Mouse (Mus musculus) cerebellum, adult 2 months (tissue): ENCODE measurements at regions not wholly inside any gene's neighbourhood (a gene's known extent, or its start where the extent isn't known, plus 50 kb on each side); places are given as distances from the start of the nearest gene placed in this dataset.

Experiments used
- CTCF ChIP-seq: fragments of 200-500 bp; IDR thresholded peaks from 2 replicates; pipeline ENCODE4 v1.5.1; 2011; ENCODE audit warnings: low read depth, mild to moderate bottlenecking, control low read depth, low read length, moderate library complexity, borderline replicate concordance; ENCODE audit not compliant: insufficient read depth
- POLR2A ChIP-seq: fragments of 200-500 bp; IDR thresholded peaks from 2 replicates; pipeline ENCODE4 v1.6.1; 2011; ENCODE audit warnings: low read length, control low read depth, borderline replicate concordance; ENCODE audit not compliant: insufficient read depth

- TF ChIP-seq CTCF, result no peak
- no peak for TF ChIP-seq POLR2A
Measured at GRCm38 (mm10) chr8:89634864-89635263, 590.9 kb upstream of the Sall1 start.
